Mouse (Mus musculus) right cerebral cortex, postnatal 10 days (tissue): ENCODE results near the gene Efs.
A peak's percentile ranks its signal among the peaks of the same experiment; 100 is the strongest.
"Not testable (repeated sequence)": the region's sequence is repeated elsewhere in the genome, so short reads cannot be mapped to it uniquely, and the experiment has no call there.

Experiments
- DNase-seq, 2 experiments: peaks; one replicate each; pipeline ENCODE4 v3.0.0; 2021; ENCODE audit warnings: low spot score in 2 of 2

Gene Efs

GRCm38 (mm10) chr14:54925349-54926342 lies at the start of gene Efs:
Gene Efs, minus strand, starts transcription at chr14:54926126.
- peak; percentile 65 to 71 for DNase-seq

DNA sequence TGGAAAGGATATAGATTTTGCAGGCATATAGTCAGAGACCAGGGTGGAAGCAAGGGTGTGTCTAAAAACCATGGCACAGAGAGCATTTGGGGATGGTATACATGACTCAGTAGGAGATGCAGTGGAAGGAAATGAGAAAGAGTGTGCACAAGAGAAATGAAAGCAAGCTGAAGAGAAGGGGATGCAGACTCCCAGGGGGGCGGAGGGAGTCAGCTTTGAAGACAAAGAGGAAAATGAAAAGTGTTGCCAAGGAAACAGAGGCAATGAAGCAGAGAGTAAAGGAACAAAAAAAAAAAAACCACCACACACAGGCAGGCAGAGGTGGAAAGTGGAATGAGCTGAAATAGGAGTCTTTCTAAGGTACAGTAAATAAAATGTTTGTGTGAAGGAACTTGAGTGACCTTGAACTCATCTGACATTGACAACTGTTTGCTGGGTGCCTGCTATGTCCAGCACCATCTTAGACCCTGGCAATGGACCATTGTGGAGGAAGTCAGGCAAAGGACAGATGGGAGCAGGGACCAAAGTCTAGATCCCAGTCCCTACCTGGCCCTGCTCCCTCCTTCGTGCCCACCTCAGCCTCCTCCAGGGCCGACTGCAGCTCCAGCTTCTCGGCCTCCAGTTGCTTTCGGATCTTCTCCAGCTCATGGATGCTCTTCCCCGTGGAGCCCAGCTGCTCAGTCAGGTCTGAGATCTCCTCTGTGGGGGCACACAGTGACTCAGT lies 48.3 kb upstream of the Efs start:
- peak; percentile 73 to 77 for DNase-seq

GRCm38 (mm10) chr14:54972786-54973185 lies 46.9 kb upstream of the Efs start:
- DNase-seq: not testable (repeated sequence)

- DNase-seq: no peak
Measured at GRCm38 (mm10) chr14:54968344-54968743, 42.4 kb upstream of the Efs start.

DNA sequence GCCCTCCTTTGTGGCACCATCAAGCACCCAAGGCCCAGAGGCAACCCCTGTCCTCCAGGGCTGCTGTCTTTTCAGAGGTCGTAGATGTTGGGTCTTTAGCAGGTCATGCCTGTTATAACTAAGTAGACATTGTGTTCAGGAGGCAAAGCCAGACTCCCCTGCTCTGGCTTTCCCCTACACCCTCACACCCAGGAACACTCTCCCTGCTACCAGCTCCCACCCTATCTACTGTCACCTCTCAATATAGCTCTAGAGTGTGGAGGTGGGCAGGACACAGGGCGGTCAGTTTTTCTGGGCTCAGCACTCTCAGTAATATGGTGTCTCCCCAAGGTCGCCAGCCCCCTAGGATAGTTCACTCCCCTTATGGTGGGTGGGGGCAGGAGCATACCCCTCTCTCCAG lies 41.9 kb upstream of the Efs start:
- DNase-seq: no peak

DNA sequence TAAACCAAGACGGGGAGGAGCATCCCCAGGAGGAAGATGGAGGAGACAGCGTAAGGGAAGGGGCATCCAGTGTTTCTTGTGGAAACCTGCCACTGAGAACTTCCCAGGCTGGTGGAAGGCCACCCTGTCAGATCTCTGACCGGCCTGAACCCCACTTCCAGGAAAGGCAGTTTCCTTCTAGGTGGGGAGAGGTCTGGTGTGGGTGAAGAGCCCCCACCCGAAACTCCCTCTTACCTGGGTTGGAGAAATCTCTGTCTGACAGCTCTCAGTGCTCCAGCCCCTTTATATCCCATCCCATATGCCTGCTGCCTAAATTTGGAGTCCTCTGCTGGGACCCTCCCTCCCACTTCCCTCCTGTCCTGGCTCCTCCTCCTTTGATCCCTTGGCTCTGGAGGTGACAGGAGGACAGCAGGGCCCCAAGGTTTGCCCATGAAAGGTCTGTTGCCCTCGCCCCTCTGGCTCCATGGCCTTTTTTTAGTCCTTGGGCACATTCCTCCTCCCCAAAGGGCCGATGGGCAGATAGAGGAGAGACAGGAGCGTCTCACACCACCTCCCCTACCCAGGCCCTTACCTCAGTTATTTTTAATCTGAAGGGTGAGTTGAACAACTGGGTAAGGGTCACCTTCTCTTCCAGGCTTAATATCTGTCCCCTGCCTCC lies 40.5 kb upstream of the Efs start, which contains the start of gene Myh6:
Gene Myh6, minus strand, starts transcription at position 608 of the 658 bp plus-strand sequence.
- no peak for DNase-seq

GRCm38 (mm10) chr14:54965631-54966030 lies 39.7 kb upstream of the Efs start:
- no peak for DNase-seq

DNA sequence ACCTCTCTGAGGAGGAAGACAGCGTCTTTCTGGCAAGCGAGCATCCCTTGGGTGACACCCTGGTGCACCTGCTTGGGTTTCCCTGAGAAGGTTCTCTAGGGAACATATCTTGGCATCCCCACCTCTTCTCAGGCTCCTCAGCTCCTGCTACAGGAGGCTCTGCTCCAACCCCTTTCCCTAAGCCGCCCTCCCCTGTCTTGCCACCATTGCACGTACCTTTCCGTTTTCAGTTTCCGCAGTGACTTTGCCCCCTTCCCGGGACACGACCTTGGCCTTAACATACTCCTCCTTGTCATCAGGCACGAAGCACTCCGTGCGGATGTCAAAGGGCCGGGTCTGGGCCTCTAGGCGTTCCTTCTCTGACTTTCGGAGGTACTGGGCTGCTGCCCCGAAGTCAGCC lies 39.1 kb upstream of the Efs start:
- no peak for DNase-seq

DNA sequence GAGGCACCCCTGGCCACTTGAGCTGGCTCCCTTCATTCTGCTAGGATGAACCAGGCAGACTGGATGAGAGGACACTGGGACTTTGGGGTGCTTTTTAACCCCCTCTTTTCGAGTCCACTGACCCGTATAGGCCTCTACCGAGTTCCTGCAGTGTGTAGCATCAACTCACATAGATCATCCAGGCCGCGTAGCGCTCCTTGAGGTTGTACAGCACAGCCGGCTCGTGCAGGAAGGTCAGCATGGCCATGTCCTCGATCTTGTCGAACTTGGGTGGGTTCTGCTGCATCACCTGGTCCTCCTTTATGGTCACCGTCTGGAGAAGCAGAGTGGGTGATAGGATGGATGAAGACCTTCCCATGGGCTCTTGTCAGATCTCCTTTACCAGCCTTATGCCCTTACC lies 37.8 kb upstream of the Efs start:
- DNase-seq: no peak

- no peak for DNase-seq
Measured at GRCm38 (mm10) chr14:54962714-54963113, 36.8 kb upstream of the Efs start.

- DNase-seq: no peak
Measured at GRCm38 (mm10) chr14:54961487-54961886, 35.6 kb upstream of the Efs start.

DNA sequence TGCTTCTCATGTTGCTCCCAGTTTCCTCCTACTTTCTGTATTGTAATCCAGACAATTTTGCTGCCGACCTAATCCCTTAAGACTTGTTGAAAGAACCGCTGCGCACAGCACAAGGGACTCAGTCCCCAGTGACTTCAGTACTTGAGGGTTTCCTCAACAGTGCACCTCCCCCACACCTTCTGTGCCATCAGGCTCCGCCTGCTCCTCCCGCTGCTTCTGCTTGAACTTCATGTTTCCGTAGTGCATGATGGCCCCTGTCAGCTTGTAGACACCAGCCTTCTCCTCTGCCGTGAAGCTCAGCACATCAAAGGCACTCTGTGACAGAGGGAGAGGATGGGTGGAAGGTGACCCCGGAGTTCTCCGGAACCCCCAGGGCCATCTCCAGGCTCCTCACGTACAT lies 34.8 kb upstream of the Efs start:
- peak; percentile 54 to 56 for DNase-seq

- not testable (repeated sequence) for DNase-seq
Measured at GRCm38 (mm10) chr14:54959853-54960613, 34.1 kb upstream of the Efs start.

DNA sequence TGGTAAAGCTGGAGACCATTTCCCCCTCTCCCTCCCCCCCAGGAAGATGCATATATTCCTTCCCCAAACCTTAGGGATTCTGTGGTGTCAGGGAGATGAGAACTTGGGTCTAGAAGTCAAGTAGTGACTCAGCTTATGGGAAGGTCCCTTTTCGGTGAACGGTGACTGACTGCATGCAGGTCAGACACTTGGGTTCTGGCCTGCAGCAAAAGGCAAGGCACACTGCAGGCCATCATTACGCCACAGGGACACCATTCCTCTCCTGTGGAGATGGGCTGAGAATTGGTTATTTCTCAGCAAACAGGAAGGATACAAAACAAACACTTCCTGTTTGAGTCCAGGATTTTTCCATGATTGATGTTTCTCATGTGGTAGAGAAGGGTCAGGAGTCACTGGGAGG lies 33.3 kb upstream of the Efs start:
- DNase-seq: no peak

- DNase-seq: no peak
Measured at GRCm38 (mm10) chr14:54958503-54958902, 32.6 kb upstream of the Efs start.

- no peak for DNase-seq
Measured at GRCm38 (mm10) chr14:54956533-54956932, 30.6 kb upstream of the Efs start.

- no peak for DNase-seq
Measured at GRCm38 (mm10) chr14:54955481-54955880, 29.6 kb upstream of the Efs start.

- DNase-seq: no peak
Measured at GRCm38 (mm10) chr14:54954474-54954873, 28.5 kb upstream of the Efs start.

- DNase-seq: no peak
Measured at GRCm38 (mm10) chr14:54953664-54954206, 27.8 kb upstream of the Efs start.

DNA sequence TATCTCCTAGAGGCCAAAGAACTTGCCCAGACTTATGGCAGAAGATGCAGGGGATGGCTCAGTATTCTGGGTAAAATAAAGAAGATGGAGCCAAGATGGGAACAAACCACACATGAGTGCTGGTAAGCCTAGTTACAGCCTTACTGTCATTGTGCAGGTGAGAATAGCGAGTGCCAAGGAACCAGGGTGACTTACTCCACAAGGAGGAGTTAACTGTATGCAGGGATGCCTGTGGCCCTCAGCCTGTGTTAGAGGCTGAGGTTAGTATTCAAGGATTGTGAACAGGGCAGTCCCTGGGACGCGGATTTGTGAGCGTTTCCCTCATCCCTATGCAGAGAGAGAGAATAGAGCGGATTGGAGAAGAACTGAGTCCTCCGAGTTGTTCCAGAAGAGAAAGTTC lies 25.7 kb upstream of the Efs start:
- DNase-seq: no peak

DNA sequence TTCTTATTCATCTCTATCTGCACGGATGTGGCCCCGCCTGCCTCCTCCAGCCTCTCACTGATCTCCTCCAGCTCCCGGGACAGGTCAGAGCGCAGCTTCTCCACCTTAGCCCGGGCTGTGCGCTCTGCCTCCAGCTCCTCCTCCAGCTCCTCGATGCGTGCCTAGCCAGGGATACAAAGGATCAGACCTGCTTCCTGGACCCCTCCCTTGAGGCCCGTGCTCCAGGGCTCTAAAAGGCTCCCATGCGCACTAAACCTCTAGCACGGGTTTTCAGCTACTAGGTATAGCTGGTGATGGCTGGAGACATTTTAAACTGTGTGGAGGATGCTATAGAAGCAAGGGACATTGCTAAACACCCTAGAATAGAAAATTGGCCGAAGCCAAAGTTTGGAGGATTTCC lies 24.6 kb upstream of the Efs start:
- DNase-seq: no peak
